Mouse (Mus musculus) heart, postnatal 0 days (tissue): ENCODE results near the gene Intu.

Source experiments
- CTCF ChIP-seq: IDR thresholded peaks from 2 replicates; pipeline ENCODE4 v1.5.1; 2016; ENCODE audit warnings: antibody characterized with exemption, control low read depth, low read depth
- EP300 ChIP-seq: IDR thresholded peaks from 2 replicates; pipeline ENCODE4 v1.6.1; 2016; ENCODE audit warnings: antibody characterized with exemption, low read depth

DNA sequence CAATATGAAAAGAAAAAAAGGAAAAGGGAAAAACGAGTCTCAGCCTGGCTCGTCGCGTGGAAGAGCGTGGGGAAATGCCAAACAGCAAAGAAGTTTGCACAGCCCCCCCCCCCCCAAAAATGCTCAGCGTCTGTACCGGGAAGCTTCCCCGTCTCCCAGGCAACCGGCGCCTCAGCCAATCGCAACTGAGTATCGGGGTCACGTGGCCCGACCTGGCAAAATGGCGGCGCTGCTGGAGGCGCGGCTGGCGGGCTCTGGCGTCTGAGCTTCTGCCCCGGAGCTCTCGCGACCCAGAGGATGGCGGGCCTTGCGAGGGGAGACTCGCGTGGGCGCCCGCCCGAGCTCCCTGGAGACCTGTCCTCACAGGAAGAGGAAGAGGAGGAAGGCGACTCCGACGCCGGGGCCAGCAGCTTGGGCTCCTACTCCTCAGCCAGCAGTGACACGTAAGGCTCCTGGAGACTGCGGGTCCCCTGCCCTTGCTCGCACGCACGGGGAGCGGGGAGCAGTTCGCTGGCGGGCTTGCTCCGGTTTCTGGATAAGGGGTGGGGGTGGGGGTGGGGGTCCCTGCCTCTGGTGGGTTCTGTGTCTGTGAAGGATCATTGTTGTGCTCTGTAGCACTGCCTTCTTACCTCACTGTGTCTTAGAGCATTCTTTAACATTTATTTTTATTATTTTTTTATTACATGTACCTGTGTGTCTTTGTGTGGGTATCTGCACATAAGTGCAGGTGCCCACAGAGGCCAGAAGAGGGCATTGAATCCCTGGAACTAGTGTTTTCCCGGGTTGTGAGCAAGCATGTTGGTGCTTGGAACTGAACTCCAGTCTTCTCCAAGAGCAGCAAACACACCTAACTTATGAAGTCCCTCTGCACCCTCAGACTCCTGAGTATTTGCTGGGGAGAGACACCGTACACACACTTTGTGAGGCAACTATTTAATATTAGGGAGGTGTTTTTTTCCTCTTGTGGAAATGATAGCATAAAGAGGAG lies 9.8 kb downstream of the Intu start:
- TF ChIP-seq CTCF (no peak), EP300 (no peak)
